Mouse (Mus musculus) lung, adult 2 months (tissue): ENCODE results near the gene Setd1a. TPM values are rescaled to one million over a fixed set of nuclear protein-coding genes. Genes with fewer than 3 reads are reported as not detected.
A peak's percentile ranks its signal among the peaks of the same experiment; 100 is the strongest.

Experiments used
- DNase-seq: peaks from one replicate; pipeline ENCODE4 v3.0.0; 2022
- H3K4me1 ChIP-seq: fragments of 200-500 bp; 2 replicates; pipeline ENCODE4 v1.6.1; 2011; ENCODE audit warnings: low read length; ENCODE audit not compliant: control insufficient read depth, insufficient read depth
- H3K4me3 ChIP-seq: fragments of 200-500 bp; replicated peaks from 2 replicates; pipeline ENCODE3; 2011; ENCODE audit warnings: low read depth, mild to moderate bottlenecking, control low read depth, low read length; ENCODE audit errors: extremely low read depth
- CTCF ChIP-seq: fragments of 200-500 bp; IDR thresholded peaks from 2 replicates; pipeline ENCODE4 v1.5.1; 2011; ENCODE audit warnings: mild to moderate bottlenecking, low read length, control low read depth; ENCODE audit not compliant: insufficient read depth
- POLR2A ChIP-seq: fragments of 200-500 bp; IDR thresholded peaks from 2 replicates; pipeline ENCODE4 v1.6.1; 2011; ENCODE audit warnings: low read depth, mild to moderate bottlenecking, control low read depth, low read length, borderline replicate concordance; ENCODE audit errors: extremely low read depth
- WGBS: fragments of 180-500 bp; shearing (Covaris S2); methylation state at CpG from one replicate; pipeline ENCODE4 v1.1.7; 2018; 5-methylcytosine and 5-hydroxymethylcytosine counted together
- polyA plus RNA-seq: library from polyadenylated mRNA; depleted of rRNA; stranded (reverse); fragments of >200 nt; gene quantifications from 2 replicates; pipeline ENCODE4 v1.2.3, GENCODE M21; 2012

Gene Setd1a
- polyA plus RNA-seq, 1 experiment: 15.6 TPM

- no peak for DNase-seq
- TF ChIP-seq POLR2A (no peak), CTCF (no peak)
Observed at GRCm38 (mm10) chr7:127748235-127748560, 28.3 kb upstream of the Setd1a start.

GRCm38 (mm10) chr7:127750131-127751127, 26.0 kb upstream of the Setd1a start:
- H3K4me3 ChIP-seq: no peak overlapping the region
- DNase-seq: no peak
- 79% methylated on average over 19 of the region's 19 CpGs for WGBS
- peaks cover 2% of the 10 kb centered on the region; the same call in 1 of the 2 replicates for H3K4me1 ChIP-seq
- TF ChIP-seq POLR2A (no peak), CTCF (no peak)

More at GRCm38 (mm10) chr7:127748235-127748560, 28.3 kb upstream of the Setd1a start:
- WGBS: 94% methylated on average over 28 of the region's 28 CpGs
- H3K4me3 ChIP-seq: no peak overlapping the region
- H3K4me1 ChIP-seq: peaks cover 10% of the 10 kb centered on the region; the same call in 1 of the 2 replicates

- DNase-seq: no peak
- H3K4me3 ChIP-seq: no peak overlapping the region
- TF ChIP-seq POLR2A (no peak), CTCF (no peak)
- WGBS: 93% methylated on average over 5 of the region's 5 CpGs
- peaks cover 2% of the 10 kb centered on the region; the same call in 1 of the 2 replicates for H3K4me1 ChIP-seq
Observed at GRCm38 (mm10) chr7:127751619-127752018, 24.9 kb upstream of the Setd1a start.

GRCm38 (mm10) chr7:127752069-127752468, 24.4 kb upstream of the Setd1a start:
- peaks cover under 1% of the 10 kb centered on the region; the same call in 1 of the 2 replicates for H3K4me1 ChIP-seq
- no peak for DNase-seq
- H3K4me3 ChIP-seq: no peak overlapping the region
- WGBS: 91% methylated on average over 25 of the region's 27 CpGs
- no peak for TF ChIP-seq CTCF

GRCm38 (mm10) chr7:127753158-127753557, 23.3 kb upstream of the Setd1a start:
- Histone ChIP-seq H3K4me1 (no peaks in the 10 kb centered on the region), H3K4me3 (no peak overlapping the region)
- WGBS: 58% methylated on average over 5 of the region's 5 CpGs
- DNase-seq: no peak
- TF ChIP-seq POLR2A (no peak), CTCF (no peak)

GRCm38 (mm10) chr7:127753741-127754140, 22.7 kb upstream of the Setd1a start:
- no peak for DNase-seq
- WGBS: 86% methylated on average over 7 of the region's 7 CpGs
- Histone ChIP-seq H3K4me3 (no peak overlapping the region), H3K4me1 (no peaks in the 10 kb centered on the region)
- TF ChIP-seq CTCF (no peak), POLR2A (no peak)

GRCm38 (mm10) chr7:127759716-127760115, 16.8 kb upstream of the Setd1a start:
- no peak for DNase-seq
- Histone ChIP-seq H3K4me3 (no peak overlapping the region), H3K4me1 (no peaks in the 10 kb centered on the region)
- TF ChIP-seq POLR2A (no peak), CTCF (no peak)
- WGBS: 48% methylated on average over 6 of the region's 6 CpGs

- no peak for DNase-seq
- 77% methylated on average over 3 of the region's 3 CpGs for WGBS
- H3K4me1 ChIP-seq: no peaks in the 10 kb centered on the region
- TF ChIP-seq POLR2A (no peak), CTCF (no peak)
- no peak overlapping the region for H3K4me3 ChIP-seq
Observed at GRCm38 (mm10) chr7:127760478-127760877, 16.0 kb upstream of the Setd1a start.

GRCm38 (mm10) chr7:127761026-127761425, 15.4 kb upstream of the Setd1a start:
- DNase-seq: peak; percentile 73
- Histone ChIP-seq H3K4me3 (no peak overlapping the region), H3K4me1 (no peaks in the 10 kb centered on the region)
- WGBS: 12% methylated on average over 7 of the region's 7 CpGs
- TF ChIP-seq CTCF (peak; percentile 97), POLR2A (no peak)

GRCm38 (mm10) chr7:127763642-127764041, 12.8 kb upstream of the Setd1a start:
- TF ChIP-seq POLR2A (no peak), CTCF (no peak)
- Histone ChIP-seq H3K4me1 (0 out of 2 replicates have a peak, but pooled peaks cover 3% of the 10 kb centered on the region), H3K4me3 (no peak overlapping the region)
- no peak for DNase-seq
- WGBS: 82% methylated on average over 4 of the region's 4 CpGs
